Mouse (Mus musculus) right cerebral cortex, postnatal 36 days (tissue): Measurements from ENCODE around the gene Gm11564.
"Not testable (repeated sequence)": the region's sequence is repeated elsewhere in the genome, so short reads cannot be mapped to it uniquely, and the experiment has no call there.

Source experiments
- DNase-seq, 2 experiments: peaks; one replicate each; pipeline ENCODE4 v3.0.0; 2022; ENCODE audit warnings: low spot score in 2 of 2, mixed read lengths in 1 of 2

Gene Gm11564

DNA sequence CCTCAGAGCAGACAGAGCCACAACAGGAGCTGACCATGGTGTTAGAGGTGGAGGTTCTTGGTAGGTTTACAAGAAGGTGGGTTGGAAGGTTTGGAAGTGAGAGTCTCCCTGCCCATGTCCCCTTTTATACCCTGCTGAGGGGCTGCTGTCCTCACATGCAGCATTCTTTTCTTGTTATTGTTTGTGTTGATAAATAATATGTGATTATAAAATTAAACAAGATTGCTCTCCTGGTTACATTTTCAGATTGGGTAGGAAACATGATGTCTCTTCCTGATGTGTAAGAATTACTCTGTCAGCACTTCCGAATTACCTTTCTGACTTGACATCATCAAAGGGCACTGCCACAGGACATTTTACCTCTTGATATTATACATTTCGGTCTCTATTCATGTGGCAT lies at the start of gene Gm11564:
Gene Gm11564 (minus strand): TSS at position 101 of the 400 bp plus-strand sequence.
- DNase-seq, result not testable (repeated sequence)

DNA sequence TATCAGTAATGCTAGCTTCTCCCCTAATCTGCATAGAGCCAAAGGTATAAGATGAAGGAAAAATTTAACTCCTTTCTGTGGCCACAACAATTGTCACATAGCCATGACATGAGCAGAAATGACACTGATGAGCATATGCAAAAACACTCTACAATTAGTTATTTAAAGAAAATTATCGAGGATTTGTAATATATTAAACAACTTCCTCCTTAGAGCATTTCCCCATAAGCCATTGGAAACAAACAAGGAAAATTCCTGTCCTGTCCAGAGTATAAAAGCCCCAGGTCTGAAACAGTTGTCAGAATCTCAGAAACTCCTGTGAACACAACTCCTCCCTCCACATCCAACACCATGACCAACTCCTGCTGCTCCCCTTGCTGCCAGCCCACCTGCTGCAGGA lies 48.7 kb upstream of the Gm11564 start, which contains the start of gene Gm11559:
Gene Gm11559 (plus strand): TSS at position 301 of the 400 bp plus-strand sequence.
- DNase-seq, result not testable (repeated sequence)

DNA sequence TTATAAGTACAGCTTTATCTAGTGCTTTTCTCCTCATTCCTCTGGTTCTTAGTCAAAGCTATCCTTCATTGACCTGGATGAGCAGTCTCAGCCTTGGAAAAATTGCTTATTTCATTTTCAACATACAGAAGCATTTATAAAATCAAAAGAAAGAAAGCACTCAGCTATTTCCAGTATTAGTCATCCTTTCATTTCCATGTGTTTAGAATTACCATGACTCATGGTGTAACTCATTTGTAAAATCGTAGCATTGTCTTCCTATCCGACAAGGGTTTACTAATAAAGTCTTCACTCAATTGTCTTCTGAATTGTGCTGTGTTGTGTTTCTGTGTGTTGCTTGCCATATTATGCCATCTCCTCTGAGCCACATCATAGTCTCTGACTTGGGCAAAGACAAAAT lies 43.3 kb upstream of the Gm11564 start:
- DNase-seq, result no peak

DNA sequence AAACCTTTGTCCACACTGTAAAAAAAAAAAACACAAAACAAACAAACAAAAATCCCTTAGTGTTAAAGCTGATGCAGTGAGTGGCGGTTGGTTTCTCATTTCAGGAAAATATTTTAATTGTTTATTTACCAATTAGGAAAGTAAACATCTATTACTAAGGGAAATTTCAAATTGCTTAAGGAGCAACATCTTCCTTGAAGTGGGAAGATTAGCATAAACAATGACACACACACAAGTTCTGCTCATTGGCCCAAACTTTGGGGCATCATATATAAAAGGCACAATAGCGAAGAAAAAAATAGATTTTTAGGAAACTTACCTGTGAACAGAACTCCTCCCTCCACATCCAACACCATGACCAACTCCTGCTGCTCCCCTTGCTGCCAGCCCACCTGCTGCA lies 42.2 kb upstream of the Gm11564 start, which contains the start of gene Gm11568:
Gene Gm11568 (plus strand): TSS at position 301 of the 400 bp plus-strand sequence.
- no peak for DNase-seq

DNA sequence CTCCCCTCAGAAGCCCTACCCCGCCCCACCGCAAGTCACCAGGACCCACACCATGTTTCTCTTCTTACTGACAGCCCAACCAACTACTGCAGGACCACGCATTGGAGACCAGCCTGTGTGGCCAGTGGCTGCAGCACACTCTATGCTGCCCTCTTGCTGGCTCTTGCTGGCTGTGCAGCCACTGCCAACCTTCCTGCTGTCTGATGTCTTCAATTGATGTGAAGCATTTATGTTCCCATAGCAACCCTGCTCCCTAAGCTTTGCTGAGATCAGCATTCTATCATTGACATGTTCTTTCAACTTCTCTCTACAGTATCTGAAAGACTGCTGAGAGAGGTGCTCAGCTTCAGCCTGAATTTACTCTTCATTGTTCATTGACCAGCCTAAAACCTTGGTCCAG lies 38.7 kb upstream of the Gm11564 start:
- no peak for DNase-seq

DNA sequence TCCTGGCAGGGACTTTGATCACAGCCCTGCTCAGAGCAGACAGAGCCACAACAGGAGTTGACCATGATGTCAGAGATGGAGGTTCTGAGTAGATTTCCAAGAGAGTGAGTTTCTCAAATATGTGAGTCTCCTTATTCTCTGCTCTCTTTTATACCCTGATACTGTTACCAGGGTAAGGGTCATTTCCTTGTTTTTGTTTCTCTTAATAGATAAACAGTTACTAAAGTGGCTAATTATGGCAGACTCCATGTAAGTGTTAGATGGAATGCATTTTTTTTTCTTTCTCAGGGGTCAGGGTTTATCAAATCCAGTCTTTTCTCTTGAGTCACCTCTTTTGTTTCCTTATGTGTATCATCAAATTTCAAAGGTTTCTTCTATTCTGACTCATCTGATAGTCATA lies 36.0 kb upstream of the Gm11564 start, which contains the start of gene Krtap4-16:
Gene Krtap4-16 (minus strand): TSS at position 101 of the 400 bp plus-strand sequence.
- DNase-seq, result no peak

DNA sequence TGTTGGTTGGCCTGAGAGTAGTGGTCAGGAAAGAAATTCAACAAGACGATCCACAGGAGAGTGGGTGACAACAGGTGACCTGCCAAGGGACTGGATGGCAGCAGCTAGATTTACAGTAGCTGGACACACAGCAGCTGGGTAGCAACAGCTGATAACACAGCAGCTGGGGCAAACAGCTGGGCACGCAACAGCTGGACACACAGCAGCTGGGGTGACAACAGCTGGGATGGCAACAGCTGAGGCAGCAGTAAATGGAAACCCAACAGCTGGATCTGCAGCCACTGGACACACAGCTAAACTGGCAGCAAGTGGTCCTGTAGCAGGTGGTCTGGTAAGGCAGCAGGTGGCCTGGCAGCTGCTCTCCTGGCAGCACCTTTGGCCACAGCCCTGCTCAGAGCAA lies 31.3 kb upstream of the Gm11564 start:
- no peak for DNase-seq

DNA sequence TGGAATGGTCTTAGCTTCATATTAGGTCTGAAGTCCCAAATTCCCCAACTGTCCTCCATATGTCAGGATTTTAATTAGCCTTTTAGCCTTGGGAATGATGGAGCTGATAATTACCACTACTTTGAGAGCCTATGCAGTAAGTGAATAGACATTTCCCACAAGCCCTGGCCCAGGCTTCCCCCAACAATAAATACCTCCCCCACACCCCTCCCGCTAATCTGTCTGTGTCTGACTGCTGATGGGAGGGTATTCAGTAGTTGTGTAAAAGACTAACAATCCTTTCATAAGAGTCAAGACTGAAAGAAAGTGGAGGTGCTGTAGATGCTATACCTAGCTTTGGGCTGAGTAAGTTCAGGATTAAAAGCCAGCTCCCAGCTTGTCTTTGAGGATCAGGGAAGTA lies 26.7 kb upstream of the Gm11564 start:
- DNase-seq, result no peak

DNA sequence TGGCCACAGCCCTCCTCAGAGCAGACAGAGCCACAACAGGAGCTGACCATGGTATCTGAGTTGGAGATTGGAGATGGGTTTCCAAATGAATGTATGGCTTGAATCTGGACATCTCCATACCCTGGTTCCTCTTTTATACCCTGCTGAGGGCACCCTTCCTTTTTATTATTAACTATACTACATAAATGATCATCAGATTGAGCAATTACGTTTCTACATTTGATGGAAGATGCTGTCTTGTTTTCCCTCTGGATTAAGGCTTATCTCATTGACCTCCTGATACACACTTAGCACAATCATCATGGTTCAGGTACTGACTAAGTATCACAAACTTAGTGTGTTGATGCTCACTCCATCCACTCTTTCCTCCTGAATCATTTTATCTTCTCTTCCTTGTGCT lies 22.5 kb upstream of the Gm11564 start, which contains the start of gene 2300003K06Rik:
Gene 2300003K06Rik (minus strand): TSS at position 101 of the 400 bp plus-strand sequence.
- DNase-seq, result no peak

DNA sequence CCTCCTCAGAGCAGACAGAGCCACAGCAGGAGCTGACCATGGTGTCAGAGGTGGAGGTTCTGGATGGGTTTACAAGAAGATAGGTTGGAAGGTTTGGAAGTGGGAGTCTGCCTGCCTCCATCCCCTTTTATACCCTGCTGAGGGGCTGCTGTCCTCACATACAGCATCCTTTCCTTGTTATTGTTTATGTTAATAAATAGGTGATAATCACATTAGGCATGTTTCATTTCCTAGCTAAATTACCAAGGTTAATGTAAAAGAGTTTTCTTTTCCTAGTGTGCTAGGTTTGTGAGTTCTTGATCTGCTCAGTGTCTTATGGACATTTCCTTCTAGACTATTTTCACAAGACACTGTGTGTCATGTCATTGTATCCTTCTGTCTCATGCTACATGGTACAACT lies 5.7 kb downstream of the Gm11564 start, which contains the start of gene Krtap4-13:
Gene Krtap4-13 (minus strand): TSS at position 101 of the 400 bp plus-strand sequence.
- not testable (repeated sequence) for DNase-seq

DNA sequence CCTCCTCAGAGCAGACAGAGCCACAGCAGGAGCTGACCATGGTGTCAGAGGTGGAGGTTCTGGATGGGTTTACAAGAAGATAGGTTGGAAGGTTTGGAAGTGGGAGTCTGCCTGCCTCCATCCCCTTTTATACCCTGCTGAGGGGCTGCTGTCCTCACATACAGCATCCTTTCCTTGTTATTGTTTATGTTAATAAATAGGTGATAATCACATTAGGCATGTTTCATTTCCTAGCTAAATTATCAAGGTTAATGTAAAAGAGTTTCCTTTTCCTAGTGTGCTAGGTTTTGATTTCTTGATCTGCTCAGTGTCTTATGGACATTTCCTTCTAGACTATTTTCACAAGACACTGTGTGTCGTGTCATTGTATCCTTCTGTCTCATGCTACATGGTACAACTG lies 11.1 kb downstream of the Gm11564 start, which contains the start of gene Gm11554:
Gene Gm11554 (minus strand): TSS at position 101 of the 400 bp plus-strand sequence.
- DNase-seq, result not testable (repeated sequence)

DNA sequence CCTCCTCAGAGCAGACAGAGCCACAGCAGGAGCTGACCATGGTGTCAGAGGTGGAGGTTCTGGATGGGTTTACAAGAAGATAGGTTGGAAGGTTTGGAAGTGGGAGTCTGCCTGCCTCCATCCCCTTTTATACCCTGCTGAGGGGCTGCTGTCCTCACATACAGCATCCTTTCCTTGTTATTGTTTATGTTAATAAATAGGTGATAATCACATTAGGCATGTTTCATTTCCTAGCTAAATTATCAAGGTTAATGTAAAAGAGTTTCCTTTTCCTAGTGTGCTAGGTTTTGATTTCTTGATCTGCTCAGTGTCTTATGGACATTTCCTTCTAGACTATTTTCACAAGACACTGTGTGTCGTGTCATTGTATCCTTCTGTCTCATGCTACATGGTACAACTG lies 16.6 kb downstream of the Gm11564 start, which contains the start of gene Gm11569:
Gene Gm11569 (minus strand): TSS at position 101 of the 400 bp plus-strand sequence.
- DNase-seq, result not testable (repeated sequence)

DNA sequence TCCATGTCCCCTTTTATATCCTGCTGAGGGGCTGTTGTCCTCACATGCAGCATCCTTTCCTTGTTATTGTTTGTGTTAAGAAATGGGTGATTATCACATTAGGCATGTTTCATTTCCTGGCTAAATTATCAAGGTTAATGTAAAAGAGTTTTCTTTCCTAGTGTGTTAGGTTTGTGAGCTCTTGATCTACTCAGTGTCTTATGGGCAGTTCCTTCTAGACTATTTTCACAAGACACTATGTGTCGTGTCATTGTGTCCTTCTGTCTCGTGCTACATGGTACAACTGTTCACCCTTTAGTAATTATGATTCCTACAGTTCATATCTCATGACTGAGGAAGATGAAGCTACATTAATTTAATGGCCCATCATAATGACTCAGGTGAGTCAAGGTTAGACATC lies 22.1 kb downstream of the Gm11564 start, which contains the start of gene Gm11596:
Gene Gm11596 (minus strand): TSS at position 101 of the 400 bp plus-strand sequence.
- DNase-seq, result no peak

DNA sequence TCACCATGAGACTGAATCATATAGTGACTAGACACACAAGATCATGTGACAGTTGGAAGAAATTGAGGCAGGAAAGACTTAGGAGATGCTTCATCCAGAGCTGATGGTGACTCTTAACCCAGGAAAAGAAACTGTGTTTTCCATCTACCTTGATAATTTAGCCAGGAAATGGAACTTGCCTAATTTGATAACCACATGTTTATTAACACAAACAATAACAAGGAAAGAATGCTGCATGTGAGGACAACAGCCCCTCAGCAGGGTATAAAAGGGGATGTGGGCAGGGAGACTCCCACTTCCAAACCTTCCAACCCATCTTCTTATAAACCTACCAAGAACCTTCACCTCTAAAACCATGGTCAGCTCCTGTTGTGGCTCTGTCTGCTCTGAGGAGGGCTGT lies 30.6 kb downstream of the Gm11564 start, which contains the start of gene Krtap4-9:
Gene Krtap4-9 (plus strand): TSS at position 301 of the 400 bp plus-strand sequence.
- DNase-seq, result not testable (repeated sequence)

DNA sequence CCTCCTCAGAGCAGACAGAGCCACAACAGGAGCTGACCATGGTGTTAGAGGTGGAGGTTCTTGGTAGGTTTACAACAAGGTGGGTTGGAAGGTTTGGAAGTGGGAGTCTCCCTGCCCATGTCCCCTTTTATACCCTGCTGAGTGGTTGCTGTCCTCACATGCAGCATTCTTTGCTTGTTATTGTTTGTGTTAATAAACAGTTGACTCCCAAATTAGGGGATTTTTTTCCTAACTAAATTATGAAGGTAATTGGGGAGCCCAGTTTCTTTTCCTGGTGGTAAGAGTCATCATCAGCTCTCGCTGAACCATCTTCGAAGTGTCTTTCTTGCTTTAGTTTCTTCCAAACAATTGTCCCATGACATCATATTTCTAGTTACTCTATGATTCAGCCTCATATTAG lies 34.9 kb downstream of the Gm11564 start, which contains the start of gene Krtap4-8:
Gene Krtap4-8 (minus strand): TSS at position 101 of the 400 bp plus-strand sequence.
- DNase-seq, result no peak

DNA sequence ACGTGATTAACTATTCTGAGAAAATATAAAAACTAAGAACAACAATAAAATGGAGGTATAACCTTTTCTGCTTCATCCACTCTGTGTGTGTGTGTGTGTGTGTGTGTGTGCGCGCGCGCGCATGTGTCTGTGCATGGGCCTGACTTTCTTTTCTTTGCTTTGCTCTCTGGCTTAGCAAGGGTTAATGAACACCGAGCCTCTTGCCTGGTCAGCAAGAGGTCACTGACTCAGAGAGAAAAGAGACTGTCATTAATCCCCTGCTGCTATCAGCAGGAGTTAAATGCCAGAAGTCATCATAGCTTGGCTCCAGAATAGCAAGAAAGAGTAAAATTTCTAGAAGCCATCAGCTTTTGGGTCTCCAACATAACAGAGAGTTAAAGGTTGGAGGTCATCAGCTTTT lies 37.1 kb downstream of the Gm11564 start:
- DNase-seq, result no peak

DNA sequence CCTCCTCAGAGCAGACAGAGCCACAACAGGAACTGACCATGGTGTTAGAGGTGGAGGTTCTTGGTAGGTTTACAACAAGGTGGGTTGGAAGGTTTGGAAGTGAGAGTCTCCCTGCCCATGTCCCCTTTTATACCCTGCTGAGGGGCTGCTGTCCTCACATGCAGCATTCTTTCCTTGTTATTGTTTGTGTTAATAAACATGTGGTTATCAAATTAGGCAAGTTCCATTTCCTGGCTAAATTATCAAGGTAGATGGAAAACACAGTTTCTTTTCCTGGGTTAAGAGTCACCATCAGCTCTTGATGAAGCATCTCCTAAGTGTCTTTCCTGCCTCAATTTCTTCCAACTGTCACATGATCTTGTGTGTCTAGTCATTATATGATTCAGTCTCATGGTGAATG lies 42.7 kb downstream of the Gm11564 start, which contains the start of gene Gm11595:
Gene Gm11595 (minus strand): TSS at position 101 of the 400 bp plus-strand sequence.
- DNase-seq, result not testable (repeated sequence)

DNA sequence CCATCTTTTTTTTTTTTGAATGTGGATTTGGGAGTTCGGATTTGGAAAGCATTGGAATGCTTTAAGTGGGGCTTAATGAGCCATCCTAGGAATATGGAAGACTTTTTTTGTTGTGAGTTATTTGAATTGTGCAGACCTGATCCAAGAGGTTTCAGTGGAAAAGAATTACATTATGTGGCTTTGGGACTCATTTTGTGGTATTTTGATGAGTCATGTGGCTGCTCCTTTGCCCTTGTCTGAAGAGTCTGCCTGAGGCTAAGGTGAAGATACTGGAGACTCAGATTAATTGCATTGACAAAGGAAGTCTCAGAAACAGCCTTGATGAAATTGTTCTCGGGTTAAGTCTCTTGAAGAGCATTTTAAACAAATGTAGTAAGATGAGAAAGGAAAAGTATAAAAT lies 47.1 kb downstream of the Gm11564 start:
- DNase-seq, result no peak
